Mouse (Mus musculus) megakaryocyte, embryonic 14.5 days (primary cell): ENCODE data around the gene Erc1.

ENCODE experiments used
- FLI1 ChIP-seq: IDR thresholded peaks from 2 replicates; pipeline ENCODE4 v1.6.1; 2012; ENCODE audit warnings: low read length, inconsistent platforms, mixed read lengths
- GATA1 ChIP-seq: IDR thresholded peaks from 3 replicates; pipeline ENCODE4 v1.6.1; 2012; ENCODE audit warnings: mixed read lengths, low read length, inconsistent platforms, borderline replicate concordance

- TF ChIP-seq GATA1 (no peak), FLI1 (no peak)
Measured at GRCm38 (mm10) chr6:119712486-119712885, 135.5 kb downstream of the Erc1 start.
